Mouse (Mus musculus) megakaryocyte-erythroid progenitor cell, adult 5 weeks (primary cell): ENCODE data around the gene Actc1. TPM values are rescaled to one million over a fixed set of nuclear protein-coding genes. Genes with fewer than 3 reads are reported as not detected.

ENCODE experiments used
- polyA plus RNA-seq: library from polyadenylated mRNA; stranded (reverse); fragments of >175 nt; gene quantifications from 2 replicates; pipeline ENCODE4 v1.2.3, GENCODE M21; 2012

Gene Actc1
- not detected in 2 replicates for polyA plus RNA-seq

GRCm38 (mm10) chr2:114052696-114053598 lies at the start of gene Actc1:
Actc1 (minus strand) TSS chr2:114053548.

GRCm38 (mm10) chr2:114013295-114013771 lies 40.0 kb downstream of the Actc1 start, which contains the start of gene Gjd2:
Gjd2 (minus strand) TSS chr2:114013619.

Other genes with a start within 250 kb of the Actc1 start
- not detected in 2 replicates for gene Scg5, start 224.4 kb downstream of the Actc1 start, polyA plus RNA-seq
- 7.3 and 11.5 TPM in 2 replicates for gene Arhgap11a, start 204.9 kb downstream of the Actc1 start, polyA plus RNA-seq
- gene Gjd2, start 39.9 kb downstream of the Actc1 start, polyA plus RNA-seq = not detected in 2 replicates
- gene Aqr, start 133.5 kb upstream of the Actc1 start, polyA plus RNA-seq = 10.3 and 13.9 TPM in 2 replicates
- gene Zfp770, start 147.9 kb upstream of the Actc1 start, polyA plus RNA-seq = 0.35 and 0.54 TPM in 2 replicates